Mouse (Mus musculus) layer of hippocampus, adult 8-10 months (tissue): ENCODE results near the gene Sema4a. TPM values are rescaled to one million over a fixed set of nuclear protein-coding genes. Genes with fewer than 3 reads are reported as not detected.
A peak's percentile ranks its signal among the peaks of the same experiment; 100 is the strongest.
"Not testable (repeated sequence)": the region's sequence is repeated elsewhere in the genome, so short reads cannot be mapped to it uniquely, and the experiment has no call there.

Source experiments
- DNase-seq, 2 experiments: peaks; one replicate each; pipeline ENCODE4 v3.0.0; 2022; ENCODE audit warnings: low spot score in 2 of 2
- total RNA-seq, 4 experiments: library from RNA; stranded (reverse); gene quantifications; 2 replicates each; pipeline ENCODE4 v1.2.4; 2022

The Sema4a gene
- total RNA-seq, 4 experiments from 2014 or later: 43.0 to 52.1 (median 50.8) TPM

- DNase-seq: peak in 1 of 2 experiments; percentile 42
These were observed 24.4 kb downstream of the Sema4a start for GRCm38 (mm10) chr3:88436395-88437201.

- peak; percentile 78 to 79 for DNase-seq
These were observed 25.5 kb downstream of the Sema4a start for GRCm38 (mm10) chr3:88435515-88435914.

- not testable (repeated sequence) for DNase-seq
These were observed 32.3 kb downstream of the Sema4a start for GRCm38 (mm10) chr3:88428639-88429038.

GRCm38 (mm10) chr3:88427342-88427905 is 33.6 kb downstream of the Sema4a start:
- DNase-seq: no peak

- no peak for DNase-seq
These were observed 35.1 kb downstream of the Sema4a start for GRCm38 (mm10) chr3:88425708-88426420.

GRCm38 (mm10) chr3:88425330-88425689 is 35.7 kb downstream of the Sema4a start:
- no peak for DNase-seq

GRCm38 (mm10) chr3:88424605-88425329 is 36.2 kb downstream of the Sema4a start, which contains the start of gene Slc25a44:
Gene Slc25a44, minus strand, starts transcription at chr3:88425139.
- peak; percentile 94 to 96 for DNase-seq

GRCm38 (mm10) chr3:88422020-88422720 is 38.8 kb downstream of the Sema4a start:
- peak in 1 of 2 experiments; percentile 35 for DNase-seq

GRCm38 (mm10) chr3:88420771-88421170 is 40.2 kb downstream of the Sema4a start:
- DNase-seq: no peak

GRCm38 (mm10) chr3:88418016-88418415 is 43.0 kb downstream of the Sema4a start:
- DNase-seq: no peak

GRCm38 (mm10) chr3:88415668-88416067 is 45.3 kb downstream of the Sema4a start:
- no peak for DNase-seq

- DNase-seq: no peak
These were observed 48.3 kb downstream of the Sema4a start for GRCm38 (mm10) chr3:88412636-88413035.

GRCm38 (mm10) chr3:88411681-88412080 is 49.3 kb downstream of the Sema4a start:
- no peak for DNase-seq

GRCm38 (mm10) chr3:88410645-88411031 is 50.3 kb downstream of the Sema4a start:
- no peak for DNase-seq

- peak; percentile 87 for DNase-seq
These were observed 51.0 kb downstream of the Sema4a start, which contains the start of gene Pmf1 for GRCm38 (mm10) chr3:88409741-88410644. Gene Pmf1, minus strand, starts transcription at chr3:88410331.

- DNase-seq: no peak
These were observed 52.0 kb downstream of the Sema4a start for GRCm38 (mm10) chr3:88408953-88409352.

- no peak for DNase-seq
These were observed 53.5 kb downstream of the Sema4a start for GRCm38 (mm10) chr3:88407529-88407928.

GRCm38 (mm10) chr3:88407090-88407489 is 53.9 kb downstream of the Sema4a start:
- peak; percentile 54 to 71 for DNase-seq

GRCm38 (mm10) chr3:88403522-88404230 is 57.3 kb downstream of the Sema4a start:
- no peak for DNase-seq
